Mouse (Mus musculus) ES-Bruce4 (cell line): ENCODE measurements around the gene Pkp4.

Experiments
- CTCF ChIP-seq: IDR thresholded peaks from one replicate; pipeline ENCODE4 v1.8.1; 2011; ENCODE audit warnings: low read depth, low read length
- POLR2A ChIP-seq: IDR thresholded peaks from one replicate; pipeline ENCODE4 v1.8.1; 2011; ENCODE audit warnings: low read length; ENCODE audit not compliant: insufficient read depth

- no peak for TF ChIP-seq POLR2A
- no peak for TF ChIP-seq CTCF
Observed at GRCm38 (mm10) chr2:59373113-59373512, 212.5 kb downstream of the Pkp4 start.
